Mouse (Mus musculus): ENCODE data around the gene Ywhae.

DNA sequence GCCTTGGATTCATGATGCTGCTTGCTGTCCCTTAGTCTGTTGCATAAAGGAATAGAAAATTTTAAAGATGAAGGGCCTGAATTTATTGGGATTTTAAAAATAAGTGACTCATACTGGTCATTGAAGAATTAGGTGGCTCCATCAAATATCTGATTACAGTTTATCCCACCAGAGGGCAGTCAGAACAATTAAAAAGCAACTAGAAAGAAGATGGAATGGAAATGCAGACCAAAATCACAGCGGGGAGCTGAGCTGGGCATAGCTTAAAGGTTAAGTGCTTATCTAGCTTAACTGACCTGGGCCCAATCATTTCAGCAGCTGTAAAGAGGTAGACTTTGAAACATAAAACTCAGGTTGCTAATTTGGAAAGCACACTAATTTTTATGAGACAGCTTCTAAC, 17.9 kb downstream of the Ywhae start:
- no peak for TF ChIP-seq CTCF (IDR thresholded peaks at IDR 0.05; ENCODE audit: low read depth, low read length)
- TF ChIP-seq POLR2A (IDR thresholded peaks at IDR 0.05; ENCODE audit: borderline replicate concordance, low read depth, low read length), result no peak

All from bone marrow macrophage, adult 2 months (primary cell).